Mouse (Mus musculus) brain, embryonic 14.5 days (tissue): ENCODE measurements at regions not wholly inside any gene's neighbourhood (a gene's known extent, or its start where the extent isn't known, plus 50 kb on each side); places are given as distances from the start of the nearest gene placed in this dataset.

Experiments
- CTCF ChIP-seq: fragments of 200-500 bp; IDR thresholded peaks from 2 replicates; pipeline ENCODE4 v1.5.1; 2012; ENCODE audit warnings: inconsistent platforms, mild to moderate bottlenecking, moderate library complexity, borderline replicate concordance; ENCODE audit not compliant: insufficient read depth, insufficient read length; ENCODE audit errors: extremely low read depth
- POLR2A ChIP-seq: fragments of 200-500 bp; IDR thresholded peaks from 2 replicates; pipeline ENCODE4 v1.6.1; 2012; ENCODE audit warnings: mild to moderate bottlenecking, inconsistent platforms, borderline replicate concordance; ENCODE audit not compliant: poor library complexity, insufficient read depth, insufficient read length, severe bottlenecking; ENCODE audit errors: extremely low read depth

DNA sequence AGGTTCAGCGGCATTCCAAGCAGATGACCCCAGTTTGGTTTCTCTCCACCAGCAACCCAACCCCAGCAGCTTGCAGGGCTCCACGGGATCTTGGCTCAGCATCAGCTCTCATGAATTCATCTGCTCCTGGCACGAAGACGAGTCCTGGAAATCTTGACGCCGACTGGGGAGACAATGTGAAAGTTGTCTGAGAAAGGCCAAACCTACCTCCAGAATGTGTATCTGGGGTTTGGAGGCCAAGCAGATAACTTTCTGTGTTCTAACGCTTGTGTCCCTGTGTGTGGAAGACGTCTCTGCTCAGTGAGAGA lies 58.3 kb upstream of the Gm11983 start:
- TF ChIP-seq CTCF (no peak), POLR2A (no peak)
